Mouse (Mus musculus) spleen, postnatal 14 days (tissue): ENCODE results near the gene Naa15.
"Not testable (repeated sequence)": the region's sequence is repeated elsewhere in the genome, so short reads cannot be mapped to it uniquely, and the experiment has no call there.

Experiments used
- DNase-seq, 2 experiments: peaks; one replicate each; pipeline ENCODE4 v3.0.0; 2021 to 2022; ENCODE audit warnings: low spot score in 2 of 2

Naa15 gene

DNA sequence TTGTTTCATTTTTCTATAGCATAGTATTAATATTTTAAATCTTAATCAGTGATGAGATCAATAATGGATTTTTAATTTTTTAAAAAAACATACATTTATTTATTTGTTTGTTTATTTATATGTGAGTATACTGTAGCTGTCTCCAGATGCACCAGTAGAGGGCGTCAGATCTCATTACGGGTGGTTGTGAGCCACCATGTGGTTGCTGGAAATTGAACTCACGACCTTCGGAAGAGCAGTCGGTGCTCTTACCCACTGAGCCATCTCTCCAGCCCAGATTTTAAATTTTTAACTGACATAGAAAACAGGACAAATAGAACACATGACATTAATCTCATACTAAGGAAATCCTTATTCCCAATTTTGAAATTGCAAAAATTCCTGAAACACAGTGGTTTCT, 19.4 kb downstream of the Naa15 start:
- DNase-seq = not testable (repeated sequence)

DNA sequence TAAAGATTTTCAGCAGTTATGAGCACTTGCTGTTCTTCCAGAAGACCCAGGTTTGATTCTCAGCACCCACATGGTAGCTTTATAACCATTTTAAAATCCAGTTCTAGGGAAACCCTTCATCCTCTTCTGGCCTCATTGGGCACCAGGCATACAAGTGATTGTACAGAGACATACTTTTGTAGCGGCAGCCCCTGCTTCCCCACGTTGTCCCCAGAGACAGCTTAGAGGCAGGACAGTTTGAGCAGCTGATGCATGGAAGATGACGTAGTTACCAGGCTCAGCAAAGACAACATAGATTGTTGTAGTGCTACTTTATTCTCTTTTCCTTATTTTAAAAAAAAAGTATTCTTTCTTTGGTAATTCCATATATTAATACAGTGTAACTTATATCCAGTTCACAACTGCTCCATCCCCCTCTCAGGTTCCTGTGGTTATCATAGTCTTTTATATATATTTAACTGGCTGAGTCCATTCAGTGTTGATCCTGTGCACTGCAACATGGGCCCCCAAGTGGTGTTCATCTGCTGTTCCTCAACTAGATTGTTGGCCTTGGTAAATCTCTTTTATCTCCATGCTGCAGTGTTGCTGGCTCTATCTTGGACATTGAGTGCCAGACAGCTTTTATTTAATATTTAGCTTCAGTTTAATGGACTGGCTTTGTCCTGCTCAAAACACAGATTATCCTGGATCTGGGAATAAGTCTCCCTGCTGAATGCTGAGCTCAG, 20.1 kb downstream of the Naa15 start:
- DNase-seq = no peak

DNA sequence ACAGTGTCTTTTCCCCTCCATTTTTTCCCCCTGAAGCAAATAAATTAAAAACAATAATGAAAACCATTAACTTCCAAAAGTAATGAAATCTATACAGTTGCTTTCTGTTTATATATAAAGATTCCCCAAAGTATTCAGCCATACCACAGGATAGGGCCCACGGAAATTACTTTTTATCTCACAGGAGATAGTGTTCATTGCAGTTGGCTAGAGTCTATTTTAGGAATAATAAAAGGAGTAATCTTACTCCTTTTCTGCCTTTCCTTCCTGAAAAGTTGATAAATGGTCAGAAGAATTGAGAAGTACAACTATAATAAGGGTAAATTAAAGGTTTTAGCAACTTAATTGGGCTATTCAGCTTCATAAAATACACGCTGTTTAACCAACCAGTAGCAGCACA, 53.6 kb downstream of the Naa15 start:
- no peak for DNase-seq

DNA sequence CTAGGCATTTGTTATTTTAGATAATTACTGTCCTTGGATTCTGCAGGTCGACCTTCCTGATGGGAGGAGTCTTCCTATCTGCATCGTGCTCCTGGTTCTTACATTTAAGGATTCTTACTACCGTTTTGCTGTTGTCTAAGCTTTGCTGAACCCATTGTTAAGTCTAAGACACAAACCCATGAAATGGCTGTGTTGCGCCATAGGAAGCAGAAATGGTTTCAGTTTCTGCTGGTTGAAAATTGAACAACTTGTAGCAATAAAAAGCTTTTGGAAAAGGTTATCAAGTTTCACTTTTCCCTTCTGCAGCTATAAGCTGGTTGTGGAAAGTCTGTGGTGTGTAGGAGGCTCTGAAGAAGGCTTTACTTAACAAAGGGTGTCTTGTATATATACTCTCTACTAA, 60.8 kb downstream of the Naa15 start:
- DNase-seq = no peak

DNA sequence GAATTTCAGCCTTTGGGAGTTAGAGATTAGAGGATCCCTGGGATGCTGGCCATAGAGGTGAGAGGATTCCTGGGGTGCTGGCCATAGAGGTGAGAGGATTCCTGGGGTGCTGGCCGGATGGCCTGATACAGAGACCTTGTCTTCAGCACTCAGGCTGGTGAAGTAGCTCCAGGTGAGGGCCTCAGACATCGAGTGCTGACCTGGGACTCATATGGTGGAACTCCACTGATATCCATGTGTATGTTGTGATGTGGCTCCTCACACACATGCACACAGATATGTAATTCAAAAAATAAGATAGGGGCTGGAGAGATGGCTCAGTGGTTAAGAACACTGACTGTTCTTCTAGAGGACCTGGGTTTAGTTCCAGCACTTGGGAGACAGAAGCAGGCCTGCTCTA, 64.9 kb downstream of the Naa15 start:
- no peak for DNase-seq

DNA sequence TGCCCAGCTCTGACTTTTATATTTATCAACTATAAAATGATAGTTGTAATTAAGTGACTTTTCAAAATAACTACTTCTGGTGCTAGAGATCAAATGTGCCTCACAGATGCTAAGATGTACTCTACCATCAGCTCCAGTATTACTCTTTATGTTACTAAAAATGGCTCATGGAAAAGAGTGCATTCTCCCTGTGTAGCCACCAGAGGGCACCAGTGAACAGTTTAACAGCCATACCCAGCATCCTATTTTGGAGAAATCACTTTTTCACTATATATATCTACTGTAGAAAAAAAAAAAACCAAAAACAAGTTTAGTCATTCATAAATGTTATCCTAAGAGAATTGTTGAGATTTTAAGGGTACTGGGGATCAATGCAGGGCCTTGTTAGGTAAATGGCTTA, 66.1 kb downstream of the Naa15 start:
- DNase-seq = peak in 1 of 2 experiments; percentile 41

DNA sequence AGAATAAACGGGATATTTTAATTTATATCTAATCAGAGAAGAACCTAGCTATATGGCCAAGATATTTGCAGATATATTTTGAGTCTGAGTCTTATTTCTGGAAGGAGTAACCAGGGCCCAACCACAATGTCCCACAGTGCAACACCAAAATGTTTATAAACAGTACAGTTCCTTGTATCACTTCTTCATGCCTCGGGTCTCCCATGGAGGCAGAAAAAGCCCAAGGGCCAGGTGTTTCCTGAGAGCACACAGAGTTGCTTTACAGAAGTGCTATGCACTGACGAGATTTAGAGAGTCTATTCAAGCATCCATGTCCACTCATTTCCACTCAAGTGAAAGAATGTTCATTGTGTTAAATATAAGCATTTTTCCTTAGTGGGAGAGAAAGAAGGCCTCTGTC, 66.9 kb downstream of the Naa15 start:
- no peak for DNase-seq

DNA sequence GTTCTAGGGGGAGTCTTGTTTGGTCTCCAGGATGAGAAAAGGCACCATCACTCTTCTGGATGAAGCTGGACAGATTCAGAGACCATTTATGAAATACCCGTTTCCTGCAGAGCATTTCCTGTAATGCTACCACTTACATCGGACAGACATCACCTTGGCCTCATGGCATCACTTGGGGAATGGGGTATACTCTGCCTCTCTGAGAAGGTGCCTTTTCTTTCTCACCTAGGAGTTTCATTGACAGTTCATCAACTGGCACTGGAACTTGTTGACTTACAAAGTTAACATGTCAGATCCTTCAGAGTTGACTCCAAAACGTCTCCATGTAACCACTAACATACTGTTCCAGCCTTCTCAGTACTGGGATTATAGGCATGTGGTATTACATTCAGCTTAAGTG, 67.8 kb downstream of the Naa15 start:
- DNase-seq = no peak

DNA sequence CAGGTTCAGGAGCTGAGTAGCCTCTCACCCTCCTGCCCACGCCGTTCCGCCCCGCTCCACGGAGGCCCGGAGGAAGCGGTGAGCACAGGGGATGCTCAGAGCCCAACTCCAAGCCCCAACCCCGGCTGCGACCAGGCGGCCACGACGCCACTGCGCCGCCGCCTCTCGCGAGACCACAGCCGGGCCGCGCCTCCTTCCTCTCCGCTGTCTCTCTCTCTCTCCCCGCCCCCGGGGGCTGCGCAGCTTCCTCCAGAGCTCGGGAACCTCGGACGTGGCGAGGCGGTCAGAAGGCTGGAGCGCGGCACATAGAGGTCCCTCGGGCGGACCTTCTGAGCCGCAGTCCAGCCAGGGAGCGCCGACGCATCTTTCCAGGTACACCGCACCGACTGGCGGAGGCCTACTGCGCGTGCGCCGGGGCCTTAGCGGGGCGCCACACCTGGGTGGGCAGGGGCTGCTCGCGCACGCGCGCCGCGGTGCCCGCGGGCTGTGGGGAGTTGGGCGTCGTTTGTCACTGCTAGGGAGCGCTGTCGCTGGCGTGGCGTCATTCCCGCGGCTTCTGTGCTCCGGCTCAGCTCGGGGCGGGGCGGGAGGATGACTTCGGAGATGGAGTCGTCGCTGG, 68.9 kb downstream of the Naa15 start, which contains the start of gene Rab33b:
Gene Rab33b (plus strand): TSS at position 180 of the 619 bp plus-strand sequence.
- peak; percentile 88 to 89 for DNase-seq

DNA sequence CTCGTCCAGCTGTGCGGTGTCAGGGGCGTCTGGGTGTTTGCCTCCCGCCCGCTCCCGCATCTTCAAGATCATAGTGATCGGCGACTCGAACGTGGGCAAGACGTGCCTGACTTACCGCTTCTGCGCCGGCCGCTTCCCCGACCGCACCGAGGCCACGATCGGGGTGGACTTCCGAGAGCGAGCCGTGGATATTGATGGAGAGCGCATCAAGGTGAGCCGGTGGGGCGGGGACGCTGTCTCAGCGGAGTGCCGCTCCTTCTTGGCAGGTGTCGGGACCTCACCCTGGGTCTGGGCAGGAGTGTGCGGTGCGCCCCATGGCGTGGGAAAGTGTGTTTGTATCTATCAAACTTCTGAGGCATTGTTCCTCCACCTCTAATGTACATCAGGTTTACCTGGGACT, 69.4 kb downstream of the Naa15 start:
- DNase-seq = no peak

DNA sequence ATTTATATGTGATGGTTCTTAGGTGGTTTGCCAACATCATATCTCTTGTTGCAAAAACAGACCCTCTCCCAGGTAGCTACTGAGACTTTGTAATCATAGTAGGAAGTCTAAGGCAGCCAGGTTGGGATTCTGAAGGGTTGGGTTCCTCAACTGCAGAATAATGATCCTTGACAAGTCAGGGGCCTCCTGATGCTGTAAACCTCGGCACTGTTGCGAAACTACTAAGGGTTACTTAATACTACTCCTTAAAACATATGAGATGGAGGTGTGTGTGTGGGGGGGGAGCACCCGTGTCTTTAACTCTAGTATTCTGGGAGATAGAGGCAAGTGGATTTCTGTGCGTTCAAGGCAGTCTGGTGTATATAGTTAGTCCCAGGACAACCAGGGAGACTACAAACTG, 70.4 kb downstream of the Naa15 start:
- DNase-seq = no peak

DNA sequence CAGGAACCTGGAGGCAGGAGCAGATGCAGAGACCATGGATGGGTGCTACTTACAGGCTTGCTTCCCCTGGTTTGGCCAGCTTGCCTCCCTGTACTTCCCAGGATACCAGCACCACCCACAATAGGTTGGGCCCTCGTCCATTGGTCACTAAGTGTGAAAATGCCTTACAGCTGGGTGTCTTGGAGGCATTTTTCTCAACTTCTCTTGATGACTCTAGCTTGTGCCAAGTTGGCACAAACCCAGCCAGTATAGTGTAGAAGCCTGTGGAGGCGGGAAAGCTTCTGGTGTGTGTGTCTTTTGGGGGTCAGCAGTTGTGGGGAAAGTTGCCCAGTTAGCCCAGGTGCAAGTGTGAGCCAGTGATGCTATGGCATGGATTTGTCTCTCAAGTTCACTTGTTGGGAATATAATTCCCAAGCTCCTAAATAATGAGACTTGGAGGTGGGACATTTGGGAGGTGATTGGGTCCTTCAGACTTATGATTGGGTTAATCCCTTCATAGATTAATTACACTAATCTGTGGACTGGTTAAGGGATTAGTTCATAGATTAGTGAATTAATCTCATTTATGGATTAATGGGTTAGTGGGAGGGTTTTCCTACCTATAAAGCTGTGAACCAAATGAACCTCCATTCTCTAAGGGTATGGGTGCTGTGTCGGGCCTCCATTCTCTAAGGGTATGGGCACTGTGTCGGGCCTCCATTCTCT, 71.7 kb downstream of the Naa15 start:
- no peak for DNase-seq

DNA sequence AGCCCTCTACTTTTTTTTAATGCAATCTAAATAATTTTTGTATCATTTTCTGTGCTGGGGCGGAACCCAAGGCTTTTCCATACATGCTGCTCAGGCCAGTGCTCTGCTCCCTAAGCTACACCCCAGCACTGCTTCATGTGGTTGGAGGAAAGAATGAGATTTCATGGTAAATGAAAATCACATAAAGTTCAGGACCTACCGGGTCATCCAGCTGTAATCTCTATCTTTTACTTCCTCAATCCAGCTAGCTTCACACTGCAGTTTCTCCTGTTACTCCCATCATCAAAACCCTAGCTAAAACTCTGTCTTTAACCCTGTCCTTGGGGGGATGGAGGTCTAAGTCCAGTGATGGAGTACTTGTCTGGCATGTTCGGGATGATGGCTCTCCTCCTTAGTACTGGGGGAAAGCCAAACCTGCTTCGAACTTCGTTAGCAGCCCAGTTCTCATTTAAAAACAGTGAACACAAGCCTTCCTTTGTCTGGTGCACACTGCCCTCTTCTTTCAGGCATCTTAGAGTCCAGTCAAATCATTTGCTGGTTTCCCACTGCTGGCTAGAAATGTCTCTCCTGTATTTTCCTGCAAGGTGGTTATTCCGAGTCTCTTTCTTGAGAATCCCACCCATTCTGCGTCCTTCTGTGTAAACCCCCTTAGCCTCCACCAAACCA, 75.3 kb downstream of the Naa15 start:
- no peak for DNase-seq

DNA sequence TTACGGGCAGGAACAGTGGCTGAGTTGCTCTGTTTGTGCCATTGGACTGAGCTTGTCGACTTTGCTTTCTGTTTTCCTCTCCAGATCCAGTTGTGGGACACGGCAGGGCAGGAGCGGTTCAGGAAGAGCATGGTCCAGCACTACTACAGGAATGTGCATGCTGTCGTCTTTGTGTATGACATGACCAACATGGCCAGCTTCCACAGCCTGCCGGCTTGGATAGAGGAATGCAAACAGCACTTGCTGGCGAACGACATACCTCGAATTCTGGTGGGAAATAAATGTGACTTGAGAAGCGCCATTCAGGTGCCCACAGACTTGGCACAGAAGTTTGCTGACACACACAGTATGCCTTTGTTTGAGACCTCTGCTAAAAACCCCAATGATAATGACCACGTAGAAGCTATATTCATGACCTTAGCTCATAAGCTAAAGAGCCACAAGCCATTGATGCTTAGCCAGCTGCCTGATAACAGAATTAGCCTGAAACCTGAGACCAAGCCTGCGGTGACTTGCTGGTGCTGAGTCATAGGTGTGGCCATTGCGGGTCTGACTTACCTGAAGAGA, 78.4 kb downstream of the Naa15 start:
- no peak for DNase-seq

DNA sequence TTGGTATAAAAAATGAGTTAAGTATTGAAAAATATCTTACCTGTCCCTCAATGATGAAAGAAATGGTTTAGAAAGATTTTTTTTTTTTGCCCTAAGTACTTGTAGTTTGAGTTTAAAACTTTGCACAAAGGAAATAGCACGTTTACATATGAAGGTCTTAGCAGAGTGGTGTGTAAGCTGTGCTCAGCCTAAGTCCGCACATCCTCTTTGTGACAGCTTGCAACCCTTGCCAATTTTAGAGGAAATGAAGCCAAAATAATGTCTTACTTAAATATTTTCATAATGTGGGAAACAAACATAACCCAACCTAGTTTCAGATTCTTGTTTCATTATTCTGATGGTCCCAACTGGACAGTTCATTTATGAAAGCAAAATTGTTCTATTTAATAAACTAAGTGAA, 79.5 kb downstream of the Naa15 start:
- no peak for DNase-seq

DNA sequence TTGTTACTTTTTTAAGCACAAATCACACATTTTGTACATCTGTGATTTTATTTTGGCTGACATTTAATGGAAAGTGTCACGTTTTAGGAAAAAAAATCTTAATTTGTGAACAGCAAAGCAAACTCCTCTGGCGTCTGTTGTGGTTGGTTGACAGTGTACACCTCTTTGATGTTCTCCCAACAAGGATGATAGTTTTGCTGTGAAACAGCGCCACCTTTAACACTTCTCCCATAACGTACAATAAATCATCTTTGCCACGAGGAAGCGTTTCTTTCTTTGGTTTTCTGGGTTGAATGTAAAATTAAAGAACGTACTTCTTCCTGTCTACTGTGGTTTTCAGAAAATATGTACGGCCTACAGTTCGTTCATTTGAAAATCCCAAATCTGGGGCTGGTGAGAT, 80.7 kb downstream of the Naa15 start:
- DNase-seq = no peak

DNA sequence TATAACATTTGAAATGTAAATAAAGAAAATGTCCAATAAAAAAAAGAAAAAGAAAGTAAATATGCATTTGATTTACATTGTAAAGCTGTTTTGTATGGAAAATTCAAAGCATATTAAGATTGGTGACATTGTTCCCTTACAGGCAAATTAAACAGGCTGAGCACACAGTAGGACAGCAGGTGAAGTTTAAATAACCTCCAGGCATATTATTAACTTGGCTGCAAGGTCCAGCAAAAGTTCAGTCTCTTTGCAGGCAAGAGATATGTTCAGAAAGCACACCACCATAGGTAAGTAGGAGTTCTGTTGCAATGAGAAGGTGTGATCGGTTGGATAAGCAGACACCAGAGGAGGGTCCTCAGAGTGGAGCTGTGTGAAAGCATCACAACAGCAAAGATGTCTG, 83.0 kb downstream of the Naa15 start:
- no peak for DNase-seq

DNA sequence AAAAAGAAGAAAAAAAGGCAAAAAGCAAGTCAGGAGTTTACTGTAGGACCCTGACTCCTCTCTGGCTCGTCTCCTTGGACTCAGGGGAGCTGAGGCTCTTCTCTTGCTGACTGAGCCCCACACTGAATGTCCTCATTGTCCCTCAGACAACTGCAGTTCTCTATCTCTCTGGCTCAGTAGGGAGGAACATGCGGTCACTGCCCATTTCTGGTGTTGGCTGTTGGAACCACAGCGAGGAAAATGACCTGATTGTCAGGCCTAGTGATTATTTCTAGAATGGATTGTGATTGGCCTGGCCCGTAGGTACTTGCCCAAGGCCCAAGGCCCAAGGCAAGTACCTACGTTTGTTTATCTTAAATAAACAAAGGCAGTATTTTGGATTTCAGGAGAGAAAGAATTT, 83.7 kb downstream of the Naa15 start:
- no peak for DNase-seq

DNA sequence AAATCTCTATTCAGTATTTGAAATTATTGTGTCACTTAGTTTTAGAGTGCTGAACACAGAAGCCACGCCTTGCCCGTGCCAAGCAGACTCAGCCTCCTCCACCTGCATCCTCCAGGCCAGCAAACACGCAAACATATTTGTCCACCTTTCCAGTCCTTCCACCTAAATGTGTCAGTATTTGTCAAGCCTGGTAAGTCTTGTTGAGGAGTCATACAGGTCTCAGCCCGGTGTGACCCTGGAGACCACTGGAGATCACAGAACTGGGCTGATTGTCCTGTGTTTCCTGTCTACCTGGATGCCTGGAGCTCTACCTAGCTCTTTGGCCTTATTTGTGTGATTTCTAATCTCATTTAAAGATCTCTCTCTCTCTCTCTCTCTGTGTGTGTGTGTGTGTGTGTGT, 84.9 kb downstream of the Naa15 start:
- no peak for DNase-seq

DNA sequence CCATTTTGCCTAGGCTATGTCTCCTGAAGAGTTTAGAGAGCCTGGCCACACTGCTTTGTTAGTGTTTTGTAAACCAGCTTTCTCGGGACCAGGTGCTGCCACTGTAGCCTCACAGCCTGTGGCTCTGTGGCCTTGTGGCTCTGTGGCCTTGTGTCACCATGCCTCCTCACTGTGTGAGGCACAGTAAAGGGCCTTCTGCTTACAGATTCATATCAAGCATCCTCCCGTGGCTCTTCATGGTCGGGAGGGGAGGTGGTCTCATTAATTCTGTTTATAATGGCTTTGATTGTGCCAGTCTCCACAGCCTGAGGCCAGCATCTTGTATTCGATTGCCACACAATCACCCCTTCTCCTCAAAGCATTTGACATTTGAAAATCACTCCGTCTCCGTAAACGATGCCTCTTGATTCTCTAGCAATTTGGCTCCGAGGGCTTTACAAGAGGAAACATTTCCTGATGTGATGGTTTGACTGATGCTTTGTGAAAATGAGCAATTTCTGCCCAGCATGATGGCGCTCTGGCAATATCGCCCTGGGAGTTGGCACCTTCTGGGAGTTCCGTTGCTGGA, 89.5 kb downstream of the Naa15 start:
- DNase-seq = no peak

DNA sequence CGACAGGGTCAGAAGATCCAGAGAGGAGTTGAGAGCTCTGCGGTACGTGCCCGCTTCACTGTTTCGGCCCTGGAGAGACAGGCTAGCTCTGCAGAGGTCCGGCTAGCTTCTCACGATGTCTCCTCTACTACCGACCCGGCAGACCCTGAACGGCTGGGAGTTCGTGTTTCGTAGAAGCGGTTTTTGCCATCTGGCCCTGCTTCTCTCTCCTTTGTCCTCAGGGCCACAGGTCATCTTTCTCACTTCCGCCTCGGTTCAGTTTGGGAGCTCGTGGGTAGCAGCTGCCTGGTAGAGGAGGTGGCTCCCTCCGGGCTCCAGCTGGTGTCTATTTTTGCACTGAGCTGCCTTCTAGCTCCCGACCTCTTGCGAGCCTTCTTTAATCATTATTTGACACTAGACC, 90.5 kb downstream of the Naa15 start:
- DNase-seq = no peak

DNA sequence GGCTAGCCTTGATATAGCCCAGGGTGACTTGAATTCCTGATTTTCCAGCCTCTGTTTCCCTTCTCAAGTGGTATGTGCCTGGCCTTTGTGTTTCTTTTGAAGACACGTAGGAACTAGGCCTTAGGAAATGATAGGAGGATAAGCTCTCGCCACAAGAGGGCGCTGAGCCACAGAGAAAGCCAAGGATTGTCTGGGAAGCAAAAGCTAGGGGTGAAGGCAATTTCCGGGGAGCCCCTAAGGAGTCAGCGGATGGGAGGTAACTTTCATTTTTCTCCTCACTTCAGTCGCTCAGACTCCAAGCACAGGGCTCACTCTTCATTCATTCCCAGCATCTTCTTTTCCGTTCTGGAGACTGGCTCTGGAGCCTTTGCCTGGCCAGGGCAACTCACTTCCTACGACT, 96.0 kb downstream of the Naa15 start:
- peak; percentile 25 to 63 for DNase-seq
